Mouse (Mus musculus) cortical plate, adult 2 months (tissue): ENCODE results near the gene Snrk. TPM values are rescaled to one million over a fixed set of nuclear protein-coding genes. Genes with fewer than 3 reads are reported as not detected.

ENCODE experiments used
- H3K27ac ChIP-seq: fragments of 200-500 bp; 2 replicates; pipeline ENCODE4 v1.5.1; 2012; ENCODE audit warnings: low read length, control low read depth, inconsistent platforms; ENCODE audit not compliant: insufficient read depth
- H3K4me1 ChIP-seq: fragments of 200-500 bp; 2 replicates; pipeline ENCODE4 v1.6.1; 2011; ENCODE audit warnings: low read length; ENCODE audit not compliant: control insufficient read depth, insufficient read depth
- H3K4me3 ChIP-seq: fragments of 200-500 bp; 2 replicates; pipeline ENCODE4 v1.5.1; 2011; ENCODE audit warnings: mild to moderate bottlenecking, low read length, control low read depth; ENCODE audit not compliant: insufficient read depth
- CTCF ChIP-seq: fragments of 200-500 bp; IDR thresholded peaks from 2 replicates; pipeline ENCODE4 v1.5.1; 2011; ENCODE audit warnings: mild to moderate bottlenecking, control low read depth, low read length; ENCODE audit not compliant: insufficient read depth; ENCODE audit errors: extremely low read depth
- POLR2A ChIP-seq: fragments of 200-500 bp; IDR thresholded peaks from 2 replicates; pipeline ENCODE4 v1.6.1; 2011; ENCODE audit warnings: mild to moderate bottlenecking, low read length, control low read depth; ENCODE audit not compliant: insufficient read depth; ENCODE audit errors: extremely low read depth
- polyA plus RNA-seq: library from polyadenylated mRNA; depleted of rRNA; stranded (reverse); fragments of >200 nt; gene quantifications from 2 replicates; pipeline ENCODE4 v1.2.3, GENCODE M21; 2012

Snrk gene
- polyA plus RNA-seq, 1 experiment = 78.6 TPM

DNA sequence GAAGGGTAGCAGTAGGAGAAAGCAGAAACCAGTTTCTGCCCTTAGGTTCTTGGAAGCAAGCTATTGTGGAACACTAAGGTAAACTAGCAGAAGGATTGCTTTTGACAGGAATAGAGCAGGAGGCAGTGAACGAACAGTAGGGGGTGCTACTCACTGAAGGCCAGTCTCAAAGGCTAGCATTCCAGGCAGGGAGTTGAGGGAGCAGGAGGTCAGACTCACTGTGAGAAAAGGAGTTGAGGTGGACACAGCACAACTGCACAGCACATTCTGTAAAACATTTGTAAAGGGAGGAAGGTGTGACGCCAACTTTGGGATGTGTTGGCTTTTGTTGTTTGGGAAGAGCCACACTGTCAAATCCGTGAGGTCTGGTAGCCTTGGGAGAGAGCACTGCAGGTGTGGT lies 3.0 kb downstream of the Snrk start:
- Histone ChIP-seq H3K27ac (no peak overlapping the region), H3K4me3 (no peak overlapping the region), H3K4me1 (peaks cover 8% of the 10 kb centered on the region; the same call in 1 of the 2 replicates)
- TF ChIP-seq POLR2A (no peak), CTCF (peak; percentile 82)

DNA sequence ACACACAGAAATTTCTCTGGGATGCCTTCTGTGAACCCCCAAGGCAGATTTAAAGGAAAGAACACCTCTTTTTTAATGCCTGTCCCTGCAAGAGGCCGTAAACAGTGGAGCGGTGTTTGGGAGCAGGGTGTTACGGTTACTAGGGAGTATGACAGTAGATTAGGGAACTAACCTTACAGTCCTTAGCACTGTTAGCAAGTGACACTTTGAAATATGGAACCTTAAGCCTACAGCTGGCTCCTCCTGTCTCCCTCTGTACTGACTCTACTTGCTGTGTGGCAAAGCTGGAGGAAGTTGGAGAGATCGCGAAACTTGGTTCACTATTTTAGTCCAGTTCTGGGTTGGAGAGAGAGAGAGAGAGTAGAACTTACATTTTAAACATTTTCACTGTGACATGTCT lies 5.0 kb downstream of the Snrk start:
- Histone ChIP-seq H3K4me3 (no peak overlapping the region), H3K4me1 (peaks cover 8% of the 10 kb centered on the region; the same call in 1 of the 2 replicates), H3K27ac (no peak overlapping the region)
- no peak for TF ChIP-seq POLR2A
- TF ChIP-seq CTCF = no peak

DNA sequence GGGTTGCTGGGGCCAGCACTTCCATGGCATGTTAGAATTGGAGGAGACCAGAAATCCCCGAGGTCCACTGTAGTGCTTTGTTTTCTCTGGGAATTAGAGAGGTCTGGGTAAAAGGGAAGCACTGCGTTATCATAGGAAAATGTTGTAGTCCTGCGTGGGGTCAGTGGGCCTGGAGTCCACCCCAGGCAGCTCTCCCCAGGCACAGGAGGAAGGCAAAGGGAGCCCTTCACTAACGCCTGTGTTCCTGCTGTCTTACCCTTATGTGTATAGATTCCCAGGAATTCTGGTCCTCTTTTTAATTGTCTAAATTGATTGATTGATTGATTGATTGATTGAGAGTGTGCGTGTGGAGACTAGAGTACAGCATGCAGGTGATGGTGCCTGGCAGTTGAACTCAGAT lies 6.1 kb downstream of the Snrk start:
- Histone ChIP-seq H3K4me3 (no peak overlapping the region), H3K27ac (no peak overlapping the region), H3K4me1 (peaks cover 6% of the 10 kb centered on the region; the same call in 1 of the 2 replicates)
- TF ChIP-seq POLR2A (no peak), CTCF (no peak)

DNA sequence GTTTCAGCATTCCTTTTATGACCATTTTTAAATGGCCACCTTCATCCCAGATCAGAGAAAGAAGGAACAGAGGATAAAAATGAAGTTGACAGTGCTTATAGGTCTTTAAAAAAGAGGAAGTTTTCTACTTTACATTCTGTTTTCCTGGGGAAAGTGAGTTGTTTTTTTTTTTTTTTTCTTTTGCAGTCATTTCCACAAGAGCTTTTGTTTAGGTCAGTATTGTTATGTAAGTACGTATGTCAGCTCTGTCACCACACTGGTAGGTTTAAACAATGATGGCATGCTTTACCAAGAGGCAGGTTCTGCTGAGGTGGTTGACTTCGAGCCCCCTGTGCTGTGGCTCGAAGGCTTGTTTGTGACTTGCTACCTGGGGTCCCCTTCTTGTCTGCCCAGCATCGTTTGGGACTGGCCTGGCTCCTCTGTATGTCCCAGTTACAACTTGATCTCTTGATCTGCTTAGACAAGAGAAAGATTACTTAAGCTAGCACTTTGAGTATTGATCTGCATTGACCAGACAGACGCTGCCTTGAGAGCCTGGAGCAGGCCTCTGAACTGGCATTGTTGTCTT lies 8.7 kb downstream of the Snrk start:
- Histone ChIP-seq H3K4me1 (peaks cover 15% of the 10 kb centered on the region), H3K4me3 (no peak overlapping the region), H3K27ac (no peak overlapping the region)
- TF ChIP-seq POLR2A (no peak), CTCF (no peak)

DNA sequence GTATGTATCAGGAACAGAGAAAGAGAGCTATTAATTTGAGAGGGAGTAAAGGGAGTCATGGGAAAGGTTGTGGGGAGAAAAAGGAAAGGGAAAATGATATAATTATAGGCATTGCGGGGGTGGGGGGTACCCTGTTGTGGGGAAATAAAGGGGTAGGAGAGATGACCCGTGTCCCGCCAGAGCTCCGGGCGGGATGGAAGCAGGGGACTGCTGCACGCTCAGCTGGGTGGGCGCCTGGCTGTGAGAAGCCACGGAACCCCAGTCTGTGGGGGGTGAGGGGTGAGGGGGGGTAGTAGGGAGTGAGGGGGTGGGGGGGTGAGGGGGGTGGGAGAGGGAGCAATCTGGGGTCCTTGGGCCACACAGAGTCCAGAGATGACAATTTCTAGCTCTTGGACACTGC lies 9.7 kb downstream of the Snrk start:
- peaks cover 16% of the 10 kb centered on the region for H3K4me1 ChIP-seq
- no peak for TF ChIP-seq POLR2A
- TF ChIP-seq CTCF = no peak
- H3K4me3 ChIP-seq = no peak overlapping the region
- no peak overlapping the region for H3K27ac ChIP-seq

DNA sequence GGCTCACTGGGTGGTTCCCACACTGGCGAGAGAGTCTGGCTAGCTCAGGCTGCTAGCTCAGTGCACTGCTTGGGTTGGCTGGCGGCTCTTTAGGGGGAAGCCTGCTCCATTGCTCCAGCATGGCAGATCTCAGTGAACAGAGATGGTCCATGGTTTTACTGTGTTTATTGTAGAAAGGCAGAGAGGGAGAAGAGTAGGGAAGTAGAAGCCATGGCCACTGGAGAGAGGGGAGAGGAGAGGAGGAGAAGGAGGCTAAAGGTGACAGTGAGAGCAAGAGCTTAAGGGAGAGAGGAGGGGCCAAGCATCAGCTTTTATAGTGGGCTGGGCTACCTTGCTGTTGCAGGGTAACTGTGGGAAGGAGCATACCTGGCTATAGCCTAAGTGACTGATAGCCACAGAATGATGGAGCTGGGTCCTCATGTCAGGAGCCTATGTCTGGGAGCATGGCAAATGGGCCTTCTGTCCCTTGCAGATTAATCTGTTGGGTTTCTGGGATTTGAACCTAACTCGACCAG lies 10.3 kb downstream of the Snrk start:
- Histone ChIP-seq H3K4me3 (no peak overlapping the region), H3K27ac (no peak overlapping the region), H3K4me1 (peaks cover 16% of the 10 kb centered on the region)
- TF ChIP-seq CTCF (no peak), POLR2A (no peak)

DNA sequence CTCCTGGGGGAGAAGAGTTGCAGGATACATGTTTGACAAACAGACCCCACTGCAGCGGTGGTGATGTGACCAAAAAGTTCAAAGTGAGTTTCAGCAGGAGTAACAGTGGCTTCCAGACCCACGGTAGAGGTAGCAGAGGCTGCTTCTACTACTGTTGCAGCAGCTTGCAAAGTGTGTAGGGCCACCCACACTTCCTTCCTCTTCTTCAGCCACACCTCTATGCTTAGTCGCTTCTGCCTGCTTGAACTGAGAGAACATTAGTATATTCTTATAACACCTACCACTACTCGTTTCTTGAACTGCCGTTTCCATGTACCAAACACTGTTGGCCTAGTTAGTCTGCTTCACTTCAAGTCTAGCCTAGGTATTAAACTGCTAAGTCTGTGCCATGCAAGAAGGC lies 11.6 kb downstream of the Snrk start:
- peaks cover 14% of the 10 kb centered on the region for H3K4me1 ChIP-seq
- no peak overlapping the region for H3K27ac ChIP-seq
- TF ChIP-seq CTCF (no peak), POLR2A (no peak)
- no peak overlapping the region for H3K4me3 ChIP-seq

DNA sequence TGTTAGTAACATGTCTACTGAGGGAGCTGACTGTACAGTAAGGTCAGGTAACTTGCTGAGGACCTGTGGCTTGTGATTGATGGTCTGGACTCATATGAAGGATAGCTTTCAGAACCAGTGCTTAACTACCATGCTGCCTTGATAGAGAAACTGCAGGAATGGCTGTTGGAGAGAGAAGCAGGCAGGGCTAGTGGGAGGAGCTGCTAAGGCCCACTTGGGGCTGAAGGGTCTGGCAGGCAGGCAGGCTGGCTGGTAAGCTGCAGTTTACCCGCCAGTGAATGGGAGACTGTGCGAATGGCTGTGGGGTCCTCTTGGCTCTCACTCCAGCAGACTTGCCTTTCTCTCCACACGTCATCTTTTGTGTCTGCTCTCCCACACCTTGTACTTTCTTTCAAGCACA lies 13.6 kb downstream of the Snrk start:
- TF ChIP-seq CTCF (no peak), POLR2A (no peak)
- Histone ChIP-seq H3K27ac (no peak overlapping the region), H3K4me3 (no peak overlapping the region)

DNA sequence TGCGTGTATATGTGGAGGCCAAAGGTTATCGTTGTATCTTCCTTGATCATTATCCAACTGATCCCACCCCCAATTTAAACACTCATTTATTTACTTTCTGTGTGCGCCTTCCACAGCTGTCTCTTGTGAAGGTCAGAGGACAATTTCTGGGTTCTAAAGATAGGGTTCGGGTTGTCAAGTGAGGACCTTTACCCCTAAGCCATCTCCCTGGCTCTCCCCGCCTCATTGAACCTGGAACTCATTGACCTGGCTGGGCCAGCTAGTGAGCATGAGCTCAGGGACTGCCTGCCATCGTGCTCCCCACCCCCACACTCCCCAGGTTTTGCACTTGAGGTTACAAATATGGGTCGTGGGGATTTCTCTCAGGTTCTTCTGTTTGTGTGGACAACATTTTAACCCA lies 15.1 kb downstream of the Snrk start:
- TF ChIP-seq POLR2A (no peak), CTCF (no peak)
- H3K4me3 ChIP-seq = no peak overlapping the region
- H3K4me1 ChIP-seq = peaks cover 14% of the 10 kb centered on the region
- no peak overlapping the region for H3K27ac ChIP-seq

More for the DNA sequence above, 13.6 kb downstream of the Snrk start:
- peaks cover 14% of the 10 kb centered on the region for H3K4me1 ChIP-seq

DNA sequence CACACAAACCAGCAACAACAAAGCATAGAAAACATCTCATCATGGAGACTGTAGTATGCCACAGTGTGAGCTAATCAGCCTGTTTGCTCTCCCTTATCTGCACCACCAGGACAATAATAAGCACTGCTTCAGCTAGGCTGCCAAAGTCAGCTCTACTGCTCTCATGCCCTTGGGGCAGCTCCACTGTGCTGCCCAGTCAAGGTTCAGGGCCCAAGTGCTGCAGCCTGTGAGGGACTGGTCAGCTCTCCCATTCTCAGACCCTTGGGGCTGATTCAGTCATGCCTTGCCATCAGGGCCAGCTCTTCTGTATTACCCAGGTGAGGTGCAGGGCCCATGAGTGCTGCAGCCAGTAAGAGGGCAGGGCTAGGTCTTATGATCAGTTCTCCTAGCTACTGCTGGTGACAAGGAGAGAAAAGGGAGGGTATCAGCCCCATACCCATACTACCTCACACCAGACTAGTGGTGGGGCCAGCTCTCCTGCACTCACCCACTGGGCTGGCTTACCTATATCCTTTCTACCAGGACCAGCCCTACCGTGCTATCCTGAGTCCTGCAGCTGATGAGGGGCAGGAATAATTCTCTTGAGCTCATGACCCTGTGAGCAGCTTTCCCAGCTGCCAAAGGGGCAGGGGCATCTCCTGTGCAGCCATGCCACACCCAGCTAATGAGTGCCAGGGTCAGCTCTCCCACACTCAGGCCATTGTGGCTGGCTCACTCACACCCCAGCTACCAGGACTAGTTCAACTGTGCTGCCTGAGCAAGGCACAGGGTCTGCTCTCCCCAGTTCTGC lies 18.2 kb downstream of the Snrk start:
- TF ChIP-seq CTCF = no peak
- H3K4me1 ChIP-seq = peaks cover 10% of the 10 kb centered on the region
- no peak overlapping the region for H3K4me3 ChIP-seq
- no peak overlapping the region for H3K27ac ChIP-seq

DNA sequence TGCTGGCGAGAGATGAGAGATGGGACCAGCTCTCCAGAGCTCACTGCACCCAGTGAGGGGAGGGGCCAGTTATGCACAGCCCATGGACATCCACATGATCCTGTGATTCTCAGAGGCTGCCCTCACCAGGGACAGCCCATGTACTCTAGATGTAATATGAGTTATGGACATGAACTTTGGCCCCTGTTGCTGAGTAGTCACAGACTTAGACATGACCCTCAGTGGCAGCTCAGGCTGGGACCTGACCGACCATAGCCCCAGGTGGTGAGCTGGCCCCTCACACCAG lies 18.8 kb downstream of the Snrk start:
- H3K27ac ChIP-seq = no peak overlapping the region
- peaks cover 6% of the 10 kb centered on the region; the same call in 1 of the 2 replicates for H3K4me1 ChIP-seq
- TF ChIP-seq POLR2A (no peak), CTCF (no peak)
- H3K4me3 ChIP-seq = no peak overlapping the region
